Mouse (Mus musculus) MEL (cell line): Measurements from ENCODE around the gene Hist2h3c1. TPM values are rescaled to one million over a fixed set of nuclear protein-coding genes. Genes with fewer than 3 reads are reported as not detected.
"Not testable (repeated sequence)": the region's sequence is repeated elsewhere in the genome, so short reads cannot be mapped to it uniquely, and the experiment has no call there.

Experiments
- DNase-seq: peaks from one replicate; pipeline ENCODE4 v3.0.0; 2011; ENCODE audit warnings: low read depth, low spot score
- H3K27ac ChIP-seq: 2 replicates; pipeline ENCODE4 v1.5.1; 2012; ENCODE audit warnings: low read depth, mild to moderate bottlenecking, control low read depth, low read length, moderate library complexity; ENCODE audit not compliant: control insufficient read depth
- H3K27me3 ChIP-seq, 2 experiments: fragments of 150-350 bp in 1 of 2; sonication (generic) in 1 of 2; 2 replicates each; pipeline ENCODE4 v1.6.1; 2012; ENCODE audit warnings: low read length in 2 of 2, mild to moderate bottlenecking in 2 of 2, improper control_type of control experiment in 1 of 2, moderate library complexity in 1 of 2; ENCODE audit not compliant: insufficient read depth in 2 of 2, control insufficient read depth in 1 of 2
- H3K36me3 ChIP-seq, 2 experiments: 2 replicates each; pipeline ENCODE4 v1.6.1; 2012 to 2014; ENCODE audit warnings: low read length in 2 of 2, improper control_type of control experiment in 1 of 2, inconsistent platforms in 1 of 2, mild to moderate bottlenecking in 1 of 2; ENCODE audit not compliant: insufficient read depth in 2 of 2, control insufficient read depth in 1 of 2
- H3K4me1 ChIP-seq, 2 experiments: fragments of 150-350 bp in 1 of 2; sonication (generic) in 1 of 2; 2 replicates each; pipeline ENCODE4 v1.6.1; 2012; ENCODE audit warnings: low read length in 2 of 2, improper control_type of control experiment in 1 of 2, mild to moderate bottlenecking in 1 of 2; ENCODE audit not compliant: insufficient read depth in 2 of 2, control insufficient read depth in 1 of 2
- H3K4me3 ChIP-seq, 2 experiments: fragments of 150-350 bp in 1 of 2; sonication (generic) in 1 of 2; 2 replicates each; pipeline ENCODE4 v1.5.1; 2012; ENCODE audit warnings: low read depth in 2 of 2, low read length in 2 of 2, mild to moderate bottlenecking in 2 of 2, moderate library complexity in 2 of 2, control low read depth in 1 of 2, improper control_type of control experiment in 1 of 2; ENCODE audit not compliant: control insufficient read depth in 1 of 2, insufficient read depth in 1 of 2
- H3K79me2 ChIP-seq: 2 replicates; pipeline ENCODE4 v1.6.1; 2012; ENCODE audit warnings: mild to moderate bottlenecking, low read length, moderate library complexity; ENCODE audit not compliant: control insufficient read depth, poor library complexity, insufficient read depth
- H3K9ac ChIP-seq: 2 replicates; pipeline ENCODE4 v1.6.1; 2012; ENCODE audit warnings: low read depth, mild to moderate bottlenecking, control low read depth, low read length, moderate library complexity; ENCODE audit not compliant: control insufficient read depth, poor library complexity, severe bottlenecking
- H3K9me3 ChIP-seq: fragments of 150-350 bp; sonication (generic); replicated peaks from 2 replicates; pipeline ENCODE4 v1.6.1; 2012; ENCODE audit warnings: mild to moderate bottlenecking, low read length, improper control_type of control experiment, moderate library complexity; ENCODE audit not compliant: insufficient read depth
- BHLHE40 ChIP-seq: IDR thresholded peaks from 2 replicates; pipeline ENCODE4 v1.6.1; 2012; ENCODE audit warnings: low read depth, mild to moderate bottlenecking, inconsistent platforms, low read length, improper control_type of control experiment, borderline replicate concordance
- CHD1 ChIP-seq: IDR thresholded peaks from 2 replicates; pipeline ENCODE4 v1.6.1; 2012; ENCODE audit warnings: low read depth, mild to moderate bottlenecking, inconsistent platforms, low read length, improper control_type of control experiment
- CTCF ChIP-seq, 3 experiments: IDR thresholded peaks in 2 of 3; conservative IDR thresholded peaks in 1 of 3; 2 replicates each; pipeline ENCODE4 v1.5.1; 2011 to 2012; ENCODE audit warnings: low read length in 3 of 3, low read depth in 2 of 3, mild to moderate bottlenecking in 2 of 3, improper control_type of control experiment in 1 of 3, inconsistent platforms in 1 of 3, mixed read lengths in 1 of 3, moderate library complexity in 1 of 3; ENCODE audit not compliant: control insufficient read depth in 1 of 3, insufficient read depth in 1 of 3, poor library complexity in 1 of 3, severe bottlenecking in 1 of 3
- E2F4 ChIP-seq: IDR thresholded peaks from 2 replicates; pipeline ENCODE4 v1.6.1; 2011; ENCODE audit warnings: low read depth, low read length, improper control_type of control experiment, borderline replicate concordance
- ELF1 ChIP-seq: IDR thresholded peaks from 2 replicates; pipeline ENCODE4 v1.6.1; 2014; ENCODE audit warnings: low read depth, mild to moderate bottlenecking, inconsistent platforms, low read length, improper control_type of control experiment, moderate library complexity
- GABPA ChIP-seq: IDR thresholded peaks from 2 replicates; pipeline ENCODE4 v1.6.1; 2012; ENCODE audit warnings: low read depth, mild to moderate bottlenecking, inconsistent platforms, low read length, improper control_type of control experiment, moderate library complexity
- HCFC1 ChIP-seq: IDR thresholded peaks from 2 replicates; pipeline ENCODE4 v1.6.1; 2012; ENCODE audit warnings: low read depth, mild to moderate bottlenecking, inconsistent platforms, low read length, improper control_type of control experiment, moderate library complexity
- MYC ChIP-seq: IDR thresholded peaks from 2 replicates; pipeline ENCODE4 v1.6.1; 2011; ENCODE audit warnings: low read depth, mild to moderate bottlenecking, low read length, improper control_type of control experiment, moderate library complexity
- NELFE ChIP-seq: IDR thresholded peaks from 2 replicates; pipeline ENCODE4 v1.6.1; 2011; ENCODE audit warnings: low read depth, low read length, improper control_type of control experiment
- POLR2AphosphoS5 ChIP-seq: IDR thresholded peaks from 2 replicates; pipeline ENCODE4 v1.6.1; 2012; ENCODE audit warnings: low read depth, borderline replicate concordance, mild to moderate bottlenecking, inconsistent platforms, low read length, moderate library complexity, mixed read lengths
- SIN3A ChIP-seq: IDR thresholded peaks from 2 replicates; pipeline ENCODE4 v1.6.1; 2012; ENCODE audit warnings: low read length, improper control_type of control experiment, inconsistent platforms
- TAL1 ChIP-seq: IDR thresholded peaks from 2 replicates; pipeline ENCODE4 v1.6.1; 2012; ENCODE audit warnings: mild to moderate bottlenecking, inconsistent platforms, low read length, moderate library complexity, mixed read lengths
- TBP ChIP-seq: IDR thresholded peaks from 2 replicates; pipeline ENCODE4 v1.8.0; 2011; ENCODE audit warnings: low read depth, low read length, improper control_type of control experiment
- TCF12 ChIP-seq: IDR thresholded peaks from 2 replicates; pipeline ENCODE4 v1.6.1; 2014; ENCODE audit warnings: low read depth, mild to moderate bottlenecking, inconsistent platforms, low read length, improper control_type of control experiment, moderate library complexity
- UBTF ChIP-seq: IDR thresholded peaks from 2 replicates; pipeline ENCODE4 v1.6.1; 2012; ENCODE audit warnings: low read depth, mild to moderate bottlenecking, inconsistent platforms, low read length, improper control_type of control experiment, moderate library complexity, borderline replicate concordance; ENCODE audit not compliant: insufficient read depth
- USF1 ChIP-seq: IDR thresholded peaks from 2 replicates; pipeline ENCODE4 v1.6.1; 2014; ENCODE audit warnings: low read depth, mild to moderate bottlenecking, inconsistent platforms, low read length, improper control_type of control experiment, moderate library complexity
- ZKSCAN1 ChIP-seq: IDR thresholded peaks from 2 replicates; pipeline ENCODE4 v1.6.1; 2012; ENCODE audit warnings: low read depth, mild to moderate bottlenecking, inconsistent platforms, low read length, improper control_type of control experiment, moderate library complexity
- ZMIZ1 ChIP-seq: IDR thresholded peaks from 2 replicates; pipeline ENCODE4 v1.6.1; 2012; ENCODE audit warnings: low read depth, mild to moderate bottlenecking, inconsistent platforms, low read length, improper control_type of control experiment, moderate library complexity
- polyA plus RNA-seq, 2 experiments: library from polyadenylated mRNA; stranded (reverse) in 1 of 2; unstranded in 1 of 2; fragments of >175 nt in 1 of 2; fragments of >200 nt in 1 of 2; gene quantifications; 2 replicates each; pipeline versions ENCODE4 v1.2.1 to v1.2.4; 2012; ENCODE audit warnings: low replicate concordance in 2 of 2, low read depth in 1 of 2; ENCODE audit not compliant: insufficient read length in 2 of 2, insufficient read depth in 1 of 2, missing spikeins in 1 of 2
- total RNA-seq: library from RNA; depleted of rRNA; stranded (reverse); fragments of 300-350 nt; gene quantifications from 2 replicates; pipeline ENCODE4 v1.2.3, GENCODE M21; 2012

The Hist2h3c1 gene
- total and polyA plus RNA-seq, 3 experiments, result 1.5 TPM; not detected in 2

DNA sequence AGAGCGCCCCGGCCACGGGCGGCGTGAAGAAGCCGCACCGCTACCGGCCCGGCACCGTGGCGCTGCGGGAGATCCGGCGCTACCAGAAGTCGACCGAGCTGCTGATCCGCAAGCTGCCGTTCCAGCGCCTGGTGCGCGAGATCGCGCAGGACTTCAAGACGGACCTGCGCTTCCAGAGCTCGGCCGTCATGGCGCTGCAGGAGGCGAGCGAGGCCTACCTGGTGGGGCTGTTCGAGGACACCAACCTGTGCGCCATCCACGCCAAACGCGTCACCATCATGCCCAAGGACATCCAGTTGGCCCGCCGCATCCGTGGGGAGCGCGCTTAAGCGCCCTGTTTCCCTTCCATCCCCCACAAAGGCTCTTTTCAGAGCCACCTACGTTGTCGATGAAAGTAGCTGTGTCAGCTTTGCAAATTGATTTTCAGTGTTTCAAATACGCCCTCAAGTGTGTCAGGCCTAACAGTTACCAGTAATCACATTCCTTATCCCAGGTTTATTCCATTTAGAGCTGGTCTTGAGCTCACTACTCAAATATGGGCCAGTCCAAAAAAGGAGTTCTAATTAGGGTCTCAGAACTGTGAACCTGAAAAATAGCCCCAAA lies 22.4 kb downstream of the Hist2h3c1 start:
- H3K27me3 ChIP-seq, H3K9me3 ChIP-seq, H3K79me2 ChIP-seq, DNase-seq: not testable (repeated sequence)
- H3K4me3 ChIP-seq, result peak overlapping the region; percentile 7 to 56
- H3K36me3 ChIP-seq, result peaks cover 0 to 31% of the 10 kb centered on the region in 2 experiments; a peak in 2 of 4 replicates
- peak; percentile 85; the same call in 1 of the 2 replicates for TF ChIP-seq POLR2AphosphoS5
- peak overlapping the region; percentile 96 for H3K27ac ChIP-seq
- H3K4me1 ChIP-seq, result peaks cover 0 to 24% of the 10 kb centered on the region in 2 experiments; a peak in 2 of 4 replicates
- H3K9ac ChIP-seq, result peak overlapping the region; percentile 73

DNA sequence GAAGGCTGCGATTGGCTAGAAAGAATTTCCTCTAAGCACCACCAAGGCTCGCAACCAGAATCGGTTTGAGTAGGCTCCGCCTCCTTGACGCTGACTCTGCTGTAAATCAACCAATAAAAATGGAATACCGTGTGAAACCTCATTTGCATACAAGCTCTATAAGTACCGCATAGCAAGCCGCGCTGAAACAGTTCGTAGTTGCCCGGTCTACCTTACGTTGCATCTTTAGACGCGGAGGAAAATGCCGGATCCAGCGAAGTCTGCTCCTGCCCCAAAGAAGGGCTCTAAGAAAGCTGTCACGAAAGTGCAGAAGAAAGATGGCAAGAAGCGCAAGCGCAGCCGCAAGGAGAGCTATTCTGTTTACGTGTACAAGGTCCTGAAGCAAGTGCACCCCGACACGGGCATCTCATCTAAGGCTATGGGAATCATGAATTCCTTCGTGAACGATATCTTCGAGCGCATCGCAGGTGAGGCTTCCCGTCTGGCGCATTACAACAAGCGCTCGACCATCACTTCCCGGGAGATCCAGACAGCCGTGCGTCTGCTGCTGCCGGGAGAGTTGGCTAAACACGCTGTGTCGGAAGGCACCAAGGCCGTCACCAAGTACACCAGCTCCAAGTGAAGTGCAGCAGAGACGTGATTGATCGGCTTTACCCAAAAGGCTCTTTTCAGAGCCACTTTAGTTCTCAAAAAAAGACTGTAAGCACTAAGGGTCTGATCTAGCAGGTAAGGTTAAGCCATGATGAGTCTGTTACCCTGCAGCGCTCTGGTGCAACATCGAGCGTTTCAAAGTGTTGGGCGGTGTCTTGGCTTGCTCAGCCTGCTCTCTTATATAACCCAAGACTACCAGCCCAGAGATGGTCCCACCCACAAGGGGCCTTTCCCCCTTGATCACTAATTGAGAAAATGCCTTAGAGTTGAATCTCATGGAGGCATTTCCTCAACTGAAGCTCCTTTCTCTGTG lies 23.3 kb downstream of the Hist2h3c1 start, which contains the start of gene Hist2h2bb:
Gene Hist2h2bb, plus strand, starts transcription at position 242 of the 964 bp plus-strand sequence.
- Histone ChIP-seq H3K9ac (peak within 1 kb of the TSS; percentile 73), H3K79me2 (peaks cover 3% of the 10 kb centered on the region; the same call in 1 of the 2 replicates), H3K27ac (peak within 1 kb of the TSS; percentile 96), H3K4me1 (peaks cover 0 to 20% of the 10 kb centered on the region in 2 experiments; a peak in 2 of 4 replicates), H3K9me3 (no peaks in the 10 kb centered on the region), H3K4me3 (peak within 1 kb of the TSS; percentile 7 to 56), H3K27me3 (no peaks in the 10 kb centered on the region), H3K36me3 (peaks cover 0 to 26% of the 10 kb centered on the region in 2 experiments; a peak in 2 of 4 replicates)
- peak; percentile 100 for TF ChIP-seq POLR2AphosphoS5
- TF ChIP-seq CTCF (IDR thresholded peaks at IDR 0.05 in 2 of 3, conservative IDR thresholded peaks at IDR 0.05 in 1 of 3; ENCODE audit: control insufficient read depth in 1 of 3, insufficient read depth in 1 of 3, low read depth in 2 of 3, low read length in 3 of 3, poor library complexity in 1 of 3, severe bottlenecking in 1 of 3), result 0 out of 6 replicates have a peak, but pooled peaks of 1 of the 3 experiments have one; percentile 3
- no peak for TF ChIP-seq BHLHE40
- DNase-seq, result peak; percentile 100

DNA sequence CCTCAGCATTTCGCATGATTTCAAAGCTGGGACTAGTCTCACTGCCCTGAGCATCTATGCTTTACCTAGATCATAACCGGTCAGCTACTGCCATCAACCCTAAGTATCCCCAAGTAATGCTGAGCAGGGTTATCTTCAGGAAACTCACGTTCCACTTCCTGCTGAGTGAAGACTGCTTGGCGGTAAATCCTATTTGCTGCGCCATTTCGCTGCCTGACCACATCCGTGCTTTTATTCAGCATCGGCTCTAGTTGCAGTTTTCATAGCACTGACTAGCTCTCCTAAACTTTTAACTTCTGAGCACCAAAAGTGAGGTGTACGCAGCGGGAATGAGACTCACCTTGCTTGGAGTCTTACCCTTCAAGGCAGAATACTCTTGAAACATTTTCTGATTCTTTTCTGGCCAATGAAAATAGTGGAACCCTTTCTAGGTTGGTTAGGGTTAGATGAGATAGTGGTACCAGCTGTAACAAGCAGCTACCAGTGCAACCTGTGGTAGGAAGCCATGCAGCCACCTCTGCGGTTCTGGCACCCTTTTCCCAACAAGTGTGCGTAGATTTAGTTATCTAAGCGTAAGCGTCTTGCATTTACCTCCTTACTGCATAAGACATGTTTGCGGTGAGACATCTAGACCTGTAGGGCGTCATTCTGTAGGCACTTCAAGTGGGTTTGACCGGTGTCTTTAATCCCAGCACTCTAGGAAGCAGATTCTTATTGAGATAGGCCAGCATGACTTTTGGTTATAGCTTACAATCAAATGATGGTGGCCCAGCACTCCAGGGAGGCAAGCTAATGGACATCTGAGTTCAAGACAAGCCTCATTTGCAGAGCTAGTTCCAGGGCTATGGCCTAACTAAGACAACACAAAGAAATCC lies 27.3 kb downstream of the Hist2h3c1 start:
- H3K4me3 ChIP-seq, result no peak overlapping the region
- H3K9ac ChIP-seq, result no peak overlapping the region
- H3K27me3 ChIP-seq, result no peaks in the 10 kb centered on the region
- peaks cover 2 to 17% of the 10 kb centered on the region in 2 experiments for H3K4me1 ChIP-seq
- H3K9me3 ChIP-seq, result no peaks in the 10 kb centered on the region
- peaks cover 2% of the 10 kb centered on the region; the same call in 1 of the 2 replicates for H3K79me2 ChIP-seq
- DNase-seq, result no peak
- no peak overlapping the region for H3K27ac ChIP-seq
- peaks cover 0 to 6% of the 10 kb centered on the region in 2 experiments; a peak in 2 of 4 replicates for H3K36me3 ChIP-seq
- TF ChIP-seq ELF1 (no peak), ZKSCAN1 (no peak), NELFE (no peak), USF1 (no peak), UBTF (no peak), TCF12 (no peak), HCFC1 (no peak), TBP (no peak), MYC (no peak), BHLHE40 (no peak), TAL1 (no peak), POLR2AphosphoS5 (no peak), GABPA (no peak), SIN3A (no peak), ZMIZ1 (no peak), CHD1 (no peak), E2F4 (no peak)
